Mouse (Mus musculus) forebrain, embryonic 16.5 days (tissue): ENCODE measurements around the gene Msx3. TPM values are rescaled to one million over a fixed set of nuclear protein-coding genes. Genes with fewer than 3 reads are reported as not detected.

Experiments used
- ATAC-seq: fragments of 200-750 bp; cut with Nextera tagmentation; 2 replicates; pipeline ENCODE4 v1.8.0; 2017; ENCODE audit warnings: mild to moderate bottlenecking, moderate library complexity
- H3K27ac ChIP-seq: fragments of 300-500 bp; sonication (generic); 2 replicates; pipeline ENCODE4 v1.5.1; 2014; ENCODE audit warnings: low read length, control low read depth
- H3K27me3 ChIP-seq: fragments of 300-500 bp; sonication (generic); replicated peaks from 2 replicates; pipeline ENCODE4 v1.6.1; 2014; ENCODE audit warnings: low read length; ENCODE audit not compliant: control insufficient read depth, insufficient read depth
- H3K36me3 ChIP-seq: fragments of 300-500 bp; sonication (generic); 2 replicates; pipeline ENCODE4 v1.6.1; 2014; ENCODE audit not compliant: control insufficient read depth, insufficient read depth
- H3K4me1 ChIP-seq: fragments of 300-500 bp; sonication (generic); replicated peaks from 2 replicates; pipeline ENCODE4 v1.6.1; 2014; ENCODE audit warnings: low read length; ENCODE audit not compliant: control insufficient read depth, insufficient read depth
- H3K4me2 ChIP-seq: fragments of 300-500 bp; sonication (generic); 2 replicates; pipeline ENCODE4 v1.6.1; 2014; ENCODE audit warnings: mild to moderate bottlenecking, low read length, control low read depth
- H3K4me3 ChIP-seq: fragments of 300-500 bp; sonication (generic); replicated peaks from 2 replicates; pipeline ENCODE4 v1.5.1; 2014; ENCODE audit warnings: mild to moderate bottlenecking, low read length, control low read depth
- H3K9ac ChIP-seq: fragments of 300-500 bp; sonication (generic); replicated peaks from 2 replicates; pipeline ENCODE4 v1.6.1; 2014; ENCODE audit warnings: low read depth, low read length, control low read depth
- H3K9me3 ChIP-seq: fragments of 300-500 bp; sonication (generic); 2 replicates; pipeline ENCODE4 v1.6.1; 2016; ENCODE audit warnings: low read length; ENCODE audit not compliant: control insufficient read depth
- WGBS: fragments of 180-500 bp; shearing (Covaris S2); extraction: QIAGEN DNeasy Blood & Tissue Kit; methylation state at CpG from one replicate; pipeline ENCODE4 v1.1.7; 2014; 5-methylcytosine and 5-hydroxymethylcytosine counted together
- polyA plus RNA-seq: library from polyadenylated mRNA; unstranded; fragments of >200 nt; fragmentation: Nextera tagmentation; extraction: Ambion mirVana; gene quantifications from 2 replicates; pipeline ENCODE4 v1.2.1, GENCODE M21; 2015

Gene Msx3
- polyA plus RNA-seq, 1 experiment from 2014 or later: 1.7 TPM

DNA sequence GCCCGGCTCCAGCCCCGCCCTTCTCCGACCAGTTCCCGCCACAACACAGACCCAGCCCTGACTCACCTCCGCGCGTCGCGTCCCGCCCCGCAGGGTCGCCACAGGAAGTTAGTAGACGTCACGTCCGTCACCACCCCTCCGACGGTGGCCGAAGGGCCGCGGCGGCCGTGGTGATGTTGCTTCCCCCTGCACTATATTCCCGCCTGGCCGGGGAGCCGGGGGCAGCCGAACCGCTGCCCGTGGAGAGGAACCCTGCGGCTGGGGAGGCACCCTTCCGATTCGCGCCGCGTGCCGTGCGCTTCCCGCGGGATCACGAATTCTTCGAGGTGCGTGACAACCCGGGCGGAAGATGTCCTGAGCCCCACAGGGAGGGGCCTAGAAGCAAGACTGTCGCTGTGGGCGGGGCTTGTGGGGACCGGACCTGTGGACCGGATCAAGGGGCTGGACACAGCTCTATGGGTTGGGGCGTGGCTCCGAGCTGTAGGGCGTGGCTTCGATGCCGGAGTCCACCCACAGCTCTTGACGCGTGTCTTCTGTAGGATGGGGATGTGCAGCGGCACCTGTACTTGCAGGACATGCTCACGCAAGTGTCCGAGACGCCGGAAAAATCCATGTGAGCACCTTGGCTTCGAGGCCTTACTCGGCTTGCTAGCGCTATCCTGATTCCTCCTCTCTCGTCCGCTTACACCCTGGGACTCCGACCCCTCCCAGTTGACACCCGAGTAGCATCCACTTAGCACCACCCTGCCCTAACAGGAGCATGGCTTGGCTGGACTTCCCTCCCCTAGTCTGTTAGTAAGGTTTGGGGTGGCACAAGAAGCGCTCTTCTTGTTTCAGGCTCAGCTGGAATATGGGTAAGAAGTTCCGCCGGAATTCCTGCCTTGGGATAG, 12.4 kb downstream of the Msx3 start, which contains the start of the genes Zfp511 and Tubgcp2:
Gene Zfp511, plus strand, starts transcription at position 111 of the 890 bp plus-strand sequence.
Gene Tubgcp2, minus strand, starts transcription at position 389 of the 890 bp plus-strand sequence.
- H3K27ac ChIP-seq: peak within 1 kb of the TSS; percentile 86
- peak; percentile 96 for ATAC-seq
- under 1% methylated on average over 69 of the region's 69 CpGs for WGBS

DNA sequence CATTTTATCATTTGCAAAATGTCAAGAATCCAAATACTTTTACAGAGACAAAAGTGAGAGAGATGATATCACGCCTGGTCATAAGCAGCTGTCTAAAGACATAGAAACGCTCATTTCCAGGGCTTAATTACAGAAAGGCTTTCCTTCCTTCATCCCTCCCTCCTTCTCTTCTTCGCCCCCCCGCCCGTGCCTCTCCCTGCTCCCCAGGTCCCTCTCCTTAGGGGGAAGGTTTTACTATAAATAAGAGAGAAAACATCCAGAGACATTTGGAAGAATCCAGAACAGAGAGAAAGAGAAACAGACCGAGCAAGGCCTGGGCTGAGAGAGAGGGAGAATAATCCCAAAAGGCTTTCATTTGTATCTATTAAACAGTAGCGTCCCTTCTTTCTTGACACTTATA, 13.4 kb downstream of the Msx3 start:
- Histone ChIP-seq H3K27ac (no peak overlapping the region), H3K4me3 (peak overlapping the region; percentile 86), H3K4me1 (peaks cover 21% of the 10 kb centered on the region), H3K36me3 (peaks cover 24% of the 10 kb centered on the region), H3K9me3 (no peaks in the 10 kb centered on the region), H3K27me3 (no peaks in the 10 kb centered on the region), H3K4me2 (peak overlapping the region; percentile 67), H3K9ac (peak overlapping the region; percentile 93)
- no peak for ATAC-seq
- 11% methylated on average over 7 of the region's 7 CpGs for WGBS

More for the DNA sequence above, 12.4 kb downstream of the Msx3 start, which contains the start of the genes Zfp511 and Tubgcp2:
- Histone ChIP-seq H3K4me2 (peak within 1 kb of the TSS; percentile 67), H3K27me3 (no peaks in the 10 kb centered on the region), H3K36me3 (peaks cover 20% of the 10 kb centered on the region), H3K4me3 (peak within 1 kb of the TSS; percentile 86), H3K4me1 (peaks cover 21% of the 10 kb centered on the region), H3K9me3 (no peaks in the 10 kb centered on the region), H3K9ac (peak within 1 kb of the TSS; percentile 93)

DNA sequence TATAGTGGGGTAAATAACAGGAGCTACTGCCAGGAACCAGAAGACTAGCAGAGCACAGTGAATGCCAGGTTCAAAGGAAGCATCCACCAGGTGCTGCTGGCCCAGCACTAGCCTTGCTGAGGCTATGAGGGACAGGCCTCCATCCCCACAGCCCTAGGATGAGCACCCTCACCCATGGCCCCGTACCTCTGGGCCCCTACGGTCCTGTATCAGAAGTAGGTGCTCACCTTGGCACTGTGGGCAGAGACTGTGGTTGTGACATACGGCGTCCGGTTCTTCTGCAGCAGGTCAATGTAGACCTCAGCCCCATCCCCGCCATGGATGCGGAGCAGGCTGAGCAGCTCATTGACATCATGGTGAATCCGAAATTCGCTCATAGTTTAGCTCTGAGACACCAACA, 15.5 kb downstream of the Msx3 start:
- ATAC-seq: no peak
- 97% methylated on average over 9 of the region's 9 CpGs for WGBS

DNA sequence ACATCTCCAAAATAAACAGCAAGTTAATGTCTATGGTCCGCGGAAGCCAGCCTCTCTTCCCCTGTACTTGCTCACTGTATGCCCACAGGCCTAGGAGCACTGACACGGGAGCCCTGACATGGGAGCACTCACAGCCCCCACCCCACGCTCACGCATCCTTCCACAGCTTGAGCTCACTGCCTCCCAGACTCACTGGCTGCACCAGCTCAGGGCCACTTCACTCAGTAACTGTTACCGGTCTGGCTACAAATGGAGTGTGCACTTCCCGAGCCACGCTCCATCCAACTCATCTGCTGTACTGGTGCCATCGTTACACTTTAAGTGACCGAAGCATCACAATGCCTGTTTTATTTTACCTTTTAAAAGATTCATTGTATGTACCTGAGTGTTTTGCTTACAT, 16.5 kb downstream of the Msx3 start:
- Histone ChIP-seq H3K4me2 (no peak overlapping the region), H3K4me1 (peaks cover 21% of the 10 kb centered on the region), H3K4me3 (no peak overlapping the region), H3K27ac (no peak overlapping the region), H3K27me3 (no peaks in the 10 kb centered on the region), H3K9me3 (0 out of 2 replicates have a peak, but pooled peaks cover 2% of the 10 kb centered on the region), H3K36me3 (peaks cover 46% of the 10 kb centered on the region), H3K9ac (no peak overlapping the region)
- no peak for ATAC-seq
- 93% methylated on average over 10 of the region's 10 CpGs for WGBS

More for the DNA sequence above, 15.5 kb downstream of the Msx3 start:
- H3K27me3 ChIP-seq: no peaks in the 10 kb centered on the region
- H3K36me3 ChIP-seq: peaks cover 41% of the 10 kb centered on the region
- H3K4me2 ChIP-seq: no peak overlapping the region
- H3K9ac ChIP-seq: no peak overlapping the region
- H3K9me3 ChIP-seq: 0 out of 2 replicates have a peak, but pooled peaks cover 2% of the 10 kb centered on the region
- H3K4me3 ChIP-seq: no peak overlapping the region
- peaks cover 21% of the 10 kb centered on the region for H3K4me1 ChIP-seq
- no peak overlapping the region for H3K27ac ChIP-seq

DNA sequence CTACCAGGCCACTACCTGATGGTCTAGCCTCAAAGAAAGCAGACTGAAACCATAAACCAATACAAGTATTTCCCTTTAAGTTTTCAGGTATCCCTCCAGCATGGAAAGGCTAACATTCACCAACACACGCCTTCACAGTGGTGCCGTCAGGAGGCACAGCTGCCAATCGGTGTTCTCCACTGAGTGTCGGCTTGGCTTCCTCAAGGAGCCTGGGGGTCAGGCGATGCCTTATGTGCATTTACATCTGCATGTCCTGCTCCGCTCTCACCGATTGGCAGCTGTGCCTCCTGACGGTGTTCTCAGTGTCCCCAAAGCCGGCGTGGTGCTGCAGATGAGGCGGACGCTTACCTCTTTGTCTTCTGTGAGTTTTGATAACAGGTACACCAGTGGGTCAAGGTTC, 17.1 kb downstream of the Msx3 start:
- Histone ChIP-seq H3K4me2 (no peak overlapping the region), H3K4me3 (no peak overlapping the region), H3K9me3 (0 out of 2 replicates have a peak, but pooled peaks cover 2% of the 10 kb centered on the region), H3K36me3 (peaks cover 46% of the 10 kb centered on the region), H3K9ac (no peak overlapping the region), H3K4me1 (peaks cover 15% of the 10 kb centered on the region), H3K27me3 (no peaks in the 10 kb centered on the region), H3K27ac (no peak overlapping the region)
- WGBS: 94% methylated on average over 12 of the region's 12 CpGs
- no peak for ATAC-seq

DNA sequence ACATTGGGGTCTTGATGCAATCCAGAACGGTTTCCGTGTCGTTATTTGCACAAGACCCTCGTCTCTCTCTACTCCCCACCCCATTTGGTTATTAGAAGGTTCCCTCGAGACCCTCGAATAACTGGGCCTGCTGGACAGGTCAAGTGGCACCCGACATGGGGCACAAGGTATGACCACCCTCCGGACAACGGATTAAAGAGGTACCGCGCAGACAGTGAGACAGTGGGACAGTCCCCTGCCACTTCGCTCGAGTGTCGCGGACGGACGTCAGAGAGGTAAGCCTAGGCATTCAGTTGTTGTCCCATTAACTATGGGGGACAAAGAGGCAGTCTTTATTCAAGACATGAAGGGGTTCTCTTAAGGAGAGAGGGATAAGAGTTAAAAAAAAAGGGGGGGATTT, 37.6 kb downstream of the Msx3 start:
- WGBS: 95% methylated on average over 17 of the region's 17 CpGs
- no peak for ATAC-seq
- no peaks in the 10 kb centered on the region for H3K9me3 ChIP-seq
- no peak overlapping the region for H3K4me3 ChIP-seq
- H3K36me3 ChIP-seq: peaks cover 17% of the 10 kb centered on the region
- no peak overlapping the region for H3K4me2 ChIP-seq
- H3K27ac ChIP-seq: no peak overlapping the region
- H3K9ac ChIP-seq: no peak overlapping the region
- no peaks in the 10 kb centered on the region for H3K4me1 ChIP-seq
- no peaks in the 10 kb centered on the region for H3K27me3 ChIP-seq

DNA sequence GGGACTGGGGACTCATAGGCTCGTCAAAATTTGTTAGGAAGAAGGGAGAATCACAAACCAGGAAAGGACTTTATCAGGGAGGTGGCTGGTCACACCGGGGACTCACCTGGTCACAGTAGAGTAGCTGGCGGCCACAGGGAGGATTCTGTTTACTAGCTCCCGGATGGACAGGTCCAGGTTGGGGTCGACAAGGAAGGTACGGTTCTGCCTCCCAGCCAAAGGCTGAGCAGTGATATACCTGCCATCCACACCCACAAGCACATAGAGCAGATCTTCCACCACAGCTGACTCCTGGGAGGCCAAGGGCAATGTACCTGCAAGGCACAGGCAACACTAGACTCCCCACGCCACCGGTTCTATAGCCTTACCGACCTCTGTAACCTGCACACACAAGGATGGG, 41.1 kb downstream of the Msx3 start:
- no peak for ATAC-seq
- 96% methylated on average over 9 of the region's 9 CpGs for WGBS
- H3K36me3 ChIP-seq: peaks cover 36% of the 10 kb centered on the region

DNA sequence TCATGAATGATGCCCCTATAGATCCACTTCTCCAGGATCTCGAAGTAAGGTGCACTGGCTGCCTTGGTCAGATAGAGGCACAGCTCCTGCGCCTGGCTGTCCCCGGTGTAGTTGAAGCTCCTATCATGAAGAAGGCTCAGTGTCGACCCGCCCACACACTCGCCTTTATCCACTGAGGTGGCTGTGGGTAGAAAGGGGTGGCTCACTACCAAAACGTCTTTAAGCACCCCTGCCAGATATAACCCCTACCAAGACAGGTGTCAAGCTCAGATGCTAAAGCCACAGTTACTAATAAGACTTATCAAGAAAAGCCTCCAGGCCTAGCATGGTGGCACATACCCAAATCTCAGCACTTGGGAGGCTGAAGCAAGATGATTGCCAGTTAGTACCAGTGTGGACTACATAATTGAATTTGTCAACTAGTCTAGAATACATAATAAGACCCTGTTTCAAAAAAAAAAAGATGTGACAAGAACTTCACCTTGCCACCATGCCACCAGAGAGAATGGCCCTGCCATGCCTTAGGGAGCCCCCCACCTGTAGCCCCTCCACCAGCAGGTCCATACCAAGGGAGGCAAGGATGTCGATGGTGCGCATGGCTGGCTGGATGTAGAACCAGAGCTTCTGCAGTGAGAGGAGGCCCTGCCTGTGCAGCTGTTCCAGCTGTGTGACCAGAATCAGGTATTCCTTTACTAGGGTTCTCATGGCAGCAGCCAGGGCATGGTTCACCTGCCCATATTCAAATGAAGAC, 41.9 kb downstream of the Msx3 start:
- ATAC-seq: no peak
- H3K4me1 ChIP-seq: no peaks in the 10 kb centered on the region
- H3K9ac ChIP-seq: no peak overlapping the region
- H3K36me3 ChIP-seq: peaks cover 39% of the 10 kb centered on the region
- H3K27me3 ChIP-seq: no peaks in the 10 kb centered on the region
- no peak overlapping the region for H3K4me3 ChIP-seq
- H3K27ac ChIP-seq: no peak overlapping the region
- no peaks in the 10 kb centered on the region for H3K9me3 ChIP-seq
- 93% methylated on average over 9 of the region's 9 CpGs for WGBS
- H3K4me2 ChIP-seq: no peak overlapping the region

More for the DNA sequence above, 41.1 kb downstream of the Msx3 start:
- Histone ChIP-seq H3K4me1 (no peaks in the 10 kb centered on the region), H3K9ac (no peak overlapping the region), H3K9me3 (no peaks in the 10 kb centered on the region), H3K27ac (no peak overlapping the region), H3K4me3 (no peak overlapping the region), H3K4me2 (no peak overlapping the region), H3K27me3 (no peaks in the 10 kb centered on the region)

DNA sequence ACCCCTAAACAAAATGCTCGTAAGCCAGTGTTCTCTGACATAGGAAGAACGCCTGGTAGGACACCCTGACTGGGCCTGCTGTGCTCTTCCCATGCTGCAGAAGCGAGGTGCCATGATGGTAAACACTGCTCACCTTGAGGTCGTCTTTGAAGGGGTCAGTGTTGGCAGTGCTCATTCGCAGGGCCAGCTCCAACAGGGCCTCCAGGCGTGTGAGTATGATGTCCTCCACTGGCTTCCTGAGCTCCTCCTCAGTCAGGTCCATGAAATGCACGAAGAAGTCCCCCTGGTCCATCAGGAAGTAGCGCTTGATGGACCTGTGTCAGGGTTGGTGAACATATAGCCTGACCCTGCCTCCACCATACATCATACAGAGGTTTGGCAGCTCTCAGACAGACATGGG, 44.2 kb downstream of the Msx3 start:
- no peak for ATAC-seq
- Histone ChIP-seq H3K36me3 (peaks cover 43% of the 10 kb centered on the region), H3K9me3 (no peaks in the 10 kb centered on the region), H3K4me3 (no peak overlapping the region), H3K27me3 (no peaks in the 10 kb centered on the region), H3K9ac (no peak overlapping the region), H3K4me2 (no peak overlapping the region), H3K27ac (no peak overlapping the region), H3K4me1 (no peaks in the 10 kb centered on the region)
- 94% methylated on average over 8 of the region's 8 CpGs for WGBS
